Mouse (Mus musculus) layer of hippocampus, postnatal 14 days (tissue): ENCODE measurements around the gene Myoc. TPM values are rescaled to one million over a fixed set of nuclear protein-coding genes. Genes with fewer than 3 reads are reported as not detected.
"Not testable (repeated sequence)": the region's sequence is repeated elsewhere in the genome, so short reads cannot be mapped to it uniquely, and the experiment has no call there.

ENCODE experiments used
- DNase-seq, 2 experiments: peaks; one replicate each; pipeline ENCODE4 v3.0.0; 2021 to 2022; ENCODE audit warnings: low spot score in 2 of 2, mixed read lengths in 1 of 2
- long read RNA-seq, 2 experiments: library from polyadenylated mRNA; stranded (forward); transcript quantifications; one replicate each; pipeline ENCODE4 v2.0.0; 2021
- total RNA-seq, 2 experiments: library from RNA; stranded (reverse); gene quantifications; 2 replicates each; pipeline ENCODE4 v1.2.3; 2021

The Myoc gene
- 1 to 10 TPM; 7.8 to 9.7 TPM for total RNA-seq
- long read RNA-seq, experiment 1, transcript Myoc-201 (3 exons, 2,074 nt), result major isoform, 11 of 13 reads
- long read RNA-seq, experiment 1, partial matches to known transcripts, result 0 of 13 reads
- long read RNA-seq, experiment 1, other reads (novel, unspliced or antisense), result 2 of 13 reads
- long read RNA-seq, experiment 2, transcript Myoc-201 (3 exons, 2,074 nt), result major isoform, 10 of 10 reads
- long read RNA-seq, experiment 2, partial matches to known transcripts, result 0 of 10 reads
- long read RNA-seq, experiment 2, other reads (novel, unspliced or antisense), result 0 of 10 reads

GRCm38 (mm10) chr1:162639051-162639750 lies at the start of gene Myoc:
TSS of gene Myoc (plus strand) at chr1:162639155.
- no peak for DNase-seq

- peak in 1 of 2 experiments; percentile 24 for DNase-seq
Observed at GRCm38 (mm10) chr1:162589443-162589842, 49.5 kb upstream of the Myoc start.

- DNase-seq, result no peak
Observed at GRCm38 (mm10) chr1:162590415-162590997, 48.4 kb upstream of the Myoc start.

DNA sequence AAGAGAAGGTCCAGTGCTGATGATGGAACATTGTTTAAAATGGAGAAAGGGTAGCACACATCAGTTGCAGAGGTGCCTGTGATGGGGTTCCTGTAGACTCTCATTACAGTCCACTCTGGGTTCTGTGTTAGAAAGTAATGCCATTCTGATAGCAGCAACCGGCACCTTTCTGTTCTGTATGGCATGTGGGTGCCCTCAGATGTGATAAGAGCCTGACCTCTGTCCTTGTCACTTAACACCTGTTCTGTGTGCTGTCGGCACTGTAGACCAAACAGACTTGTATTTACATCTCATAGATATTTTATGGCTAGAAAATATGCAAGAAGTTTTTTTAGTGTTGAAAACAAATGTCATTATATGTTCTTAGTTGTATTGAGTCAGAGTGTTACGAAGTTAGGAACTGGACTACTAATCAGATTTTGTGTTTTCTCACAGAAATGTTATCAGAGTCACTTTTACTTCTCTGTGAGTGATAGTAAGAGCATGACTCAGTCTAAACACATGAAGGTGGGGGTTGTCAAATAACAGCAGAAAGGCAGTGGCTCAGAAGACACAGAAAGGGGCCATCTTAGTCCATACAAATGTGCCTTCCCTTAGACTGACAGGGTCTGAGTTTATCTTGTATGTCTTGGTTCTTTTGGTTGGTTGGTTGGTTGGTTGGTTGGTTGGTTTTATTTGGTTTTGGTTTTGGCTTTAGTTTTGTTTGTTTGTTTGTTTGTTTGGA lies 41.4 kb upstream of the Myoc start:
- DNase-seq, result no peak

GRCm38 (mm10) chr1:162599617-162600016 lies 39.3 kb upstream of the Myoc start:
- DNase-seq, result no peak

DNA sequence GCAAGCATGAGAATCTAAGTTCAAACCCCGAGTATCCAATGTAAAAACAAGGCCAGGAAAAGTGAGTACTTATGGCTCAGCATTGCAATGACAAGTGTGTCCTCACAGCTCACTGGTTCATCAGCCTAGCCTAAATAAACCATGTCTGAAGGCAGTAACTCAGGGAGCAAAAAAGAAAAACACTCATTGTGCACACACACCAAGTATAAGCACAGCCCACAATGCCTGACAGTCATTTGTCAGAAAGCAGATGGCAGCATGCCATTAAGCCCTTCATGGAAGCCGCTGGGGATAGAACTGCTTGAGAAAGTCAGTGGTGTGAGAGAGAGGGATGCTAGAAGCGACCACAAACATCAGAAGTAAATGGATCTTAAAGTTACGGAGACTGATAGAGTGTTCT lies 37.7 kb upstream of the Myoc start:
- DNase-seq, result no peak

DNA sequence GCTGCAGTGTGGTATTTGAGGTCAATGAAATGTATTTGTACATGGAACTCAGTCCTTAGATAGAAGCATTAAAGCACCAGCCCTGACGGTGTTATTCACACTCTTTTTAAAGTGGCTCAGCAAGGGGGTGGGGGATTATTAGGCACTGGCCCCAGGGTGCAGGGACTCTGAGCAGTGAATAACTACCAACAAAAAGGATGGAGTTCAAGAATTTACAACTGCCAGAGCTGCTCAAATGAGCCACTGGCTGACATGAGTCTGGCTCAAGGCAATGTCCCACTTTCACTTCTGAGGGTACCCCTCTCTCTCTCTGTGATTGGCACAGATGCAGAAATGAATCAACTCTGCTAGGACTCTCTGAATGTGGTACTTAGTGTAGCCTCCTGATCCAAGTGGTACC lies 30.8 kb upstream of the Myoc start:
- DNase-seq, result no peak

- no peak for DNase-seq
Observed at GRCm38 (mm10) chr1:162609633-162610250, 29.2 kb upstream of the Myoc start.

DNA sequence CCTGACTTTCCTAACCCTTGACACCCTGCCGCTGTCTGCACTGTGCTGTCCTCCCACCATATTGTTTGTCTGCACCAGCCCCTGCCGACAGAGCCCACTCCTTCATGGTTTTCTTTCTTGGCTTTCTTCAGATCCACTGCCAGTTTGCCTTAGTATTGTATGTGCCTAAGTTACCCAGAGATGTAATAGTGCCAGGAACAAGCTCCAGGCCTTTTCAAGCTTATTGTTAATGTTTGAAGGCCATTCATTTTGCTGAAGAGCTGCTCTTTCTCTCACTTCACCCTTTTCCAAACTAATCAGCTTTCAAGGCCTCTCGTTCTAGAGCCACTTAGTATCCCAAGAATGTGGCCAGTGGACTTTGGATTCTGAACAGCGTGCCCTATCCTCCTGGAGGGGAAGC lies 27.8 kb upstream of the Myoc start:
- DNase-seq, result peak in 1 of 2 experiments; percentile 31

DNA sequence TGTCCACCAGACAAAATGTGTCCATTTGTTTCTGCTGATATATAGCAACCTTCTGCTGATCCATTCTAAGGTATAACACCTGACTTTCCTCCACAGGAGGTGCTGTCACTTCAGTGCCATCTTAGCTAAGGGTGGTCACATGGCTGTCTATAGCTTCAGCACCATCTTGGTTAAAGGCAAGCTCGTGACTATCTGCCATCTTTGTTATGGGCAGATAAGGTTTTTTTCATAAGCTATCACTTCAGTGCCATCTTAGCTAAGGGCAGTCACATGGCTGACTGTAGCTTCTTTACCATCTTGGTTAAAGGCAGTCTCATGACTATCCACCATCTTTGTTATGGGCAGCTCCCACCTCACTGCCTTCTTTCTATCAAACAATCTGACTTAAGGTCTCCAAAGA lies 23.4 kb upstream of the Myoc start:
- peak in 1 of 2 experiments; percentile 55 for DNase-seq

GRCm38 (mm10) chr1:162620487-162620886 lies 18.5 kb upstream of the Myoc start:
- no peak for DNase-seq

- DNase-seq, result no peak
Observed at GRCm38 (mm10) chr1:162623895-162624294, 15.1 kb upstream of the Myoc start.

DNA sequence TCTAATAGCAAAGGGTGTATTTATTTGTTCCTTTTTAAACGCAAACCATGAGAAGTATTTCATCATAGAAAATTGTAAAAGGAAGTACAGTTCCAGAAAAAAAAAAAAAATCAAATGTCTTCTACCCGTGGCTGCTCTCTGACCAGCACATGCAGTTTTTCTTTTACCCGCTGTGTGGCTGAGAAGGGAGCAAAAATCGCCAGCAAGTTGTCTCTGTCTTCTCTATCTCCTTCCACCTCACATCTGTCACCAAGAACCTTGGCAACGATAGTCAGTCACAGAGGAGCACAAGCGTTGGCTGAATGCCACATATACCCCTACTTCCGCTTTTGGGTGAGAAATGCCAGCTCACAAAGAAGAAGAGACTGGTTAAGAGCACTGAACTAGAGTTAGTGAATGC lies 13.7 kb upstream of the Myoc start:
- peak in 1 of 2 experiments; percentile 14 for DNase-seq

- DNase-seq, result not testable (repeated sequence)
Observed at GRCm38 (mm10) chr1:162627821-162628220, 11.1 kb upstream of the Myoc start.

DNA sequence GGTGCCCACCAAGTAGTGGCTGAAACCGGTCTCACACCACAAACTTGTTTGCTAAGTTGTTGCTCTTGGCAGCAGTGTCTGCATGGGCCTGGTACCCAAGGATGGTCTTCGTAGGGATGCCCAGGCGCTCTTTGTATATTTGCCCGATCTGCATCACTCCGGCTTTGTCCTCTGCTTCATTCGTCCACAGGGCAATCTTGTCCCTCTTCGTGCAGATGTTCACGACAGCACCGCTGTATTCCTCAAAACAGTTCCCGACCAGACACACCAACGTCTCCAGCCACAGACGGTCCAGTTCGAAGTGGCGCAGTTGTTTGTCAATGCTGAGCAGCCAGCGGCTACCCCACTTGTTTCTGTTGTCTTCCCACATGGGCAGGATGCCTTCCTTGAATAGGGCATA lies 10.6 kb upstream of the Myoc start:
- not testable (repeated sequence) for DNase-seq

DNA sequence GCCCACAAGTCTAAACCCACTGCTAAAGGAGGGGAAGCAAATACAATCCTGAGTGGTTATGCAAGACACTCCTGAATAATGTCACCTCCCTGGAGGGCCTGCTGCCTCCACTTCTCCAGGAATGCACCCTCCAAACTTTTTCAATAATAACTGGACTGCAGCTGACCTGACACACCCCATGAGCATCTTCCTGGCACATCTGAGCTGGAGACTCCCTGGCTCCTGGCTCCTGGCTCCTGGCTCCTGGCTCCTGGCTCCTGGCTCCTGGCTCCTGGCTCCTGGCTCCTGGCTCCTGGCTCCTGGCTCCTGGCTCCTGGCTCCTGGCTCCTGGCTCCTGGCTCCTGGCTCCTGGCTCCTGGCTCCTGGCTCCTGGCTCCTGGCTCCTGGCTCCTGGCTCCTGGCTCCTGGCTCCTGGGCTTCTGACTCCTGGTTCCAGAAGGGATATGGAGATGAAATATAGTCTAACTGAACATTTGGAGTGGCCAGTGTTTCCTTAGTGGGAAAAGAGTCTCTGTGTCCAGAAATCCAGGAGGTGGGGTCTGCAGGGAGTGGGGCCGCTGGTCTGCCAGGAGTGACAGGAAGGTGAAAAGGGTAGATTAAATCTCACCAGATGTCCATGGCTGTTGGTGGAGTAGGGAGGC lies 3.5 kb upstream of the Myoc start:
- DNase-seq, result peak in 1 of 2 experiments; percentile 22

DNA sequence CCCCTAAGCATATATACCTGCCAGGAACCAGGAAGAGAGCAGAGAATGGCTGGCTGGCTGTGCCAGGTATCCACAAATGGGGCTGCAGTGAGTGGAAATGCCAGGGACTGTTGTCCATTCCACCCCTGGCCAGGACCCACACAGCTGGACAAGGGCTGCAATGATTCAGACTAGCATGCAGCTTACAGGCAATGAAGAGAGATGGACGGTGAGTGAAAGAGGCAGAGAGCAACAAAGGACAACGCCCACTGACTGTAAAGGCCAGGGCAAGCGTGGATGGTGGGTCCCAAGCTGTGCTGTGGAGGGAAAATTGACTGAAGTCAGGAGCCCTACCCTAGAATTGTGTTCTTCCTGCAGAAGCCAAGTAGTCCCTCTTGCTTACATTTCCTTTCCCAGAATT lies 2.4 kb upstream of the Myoc start:
- no peak for DNase-seq

DNA sequence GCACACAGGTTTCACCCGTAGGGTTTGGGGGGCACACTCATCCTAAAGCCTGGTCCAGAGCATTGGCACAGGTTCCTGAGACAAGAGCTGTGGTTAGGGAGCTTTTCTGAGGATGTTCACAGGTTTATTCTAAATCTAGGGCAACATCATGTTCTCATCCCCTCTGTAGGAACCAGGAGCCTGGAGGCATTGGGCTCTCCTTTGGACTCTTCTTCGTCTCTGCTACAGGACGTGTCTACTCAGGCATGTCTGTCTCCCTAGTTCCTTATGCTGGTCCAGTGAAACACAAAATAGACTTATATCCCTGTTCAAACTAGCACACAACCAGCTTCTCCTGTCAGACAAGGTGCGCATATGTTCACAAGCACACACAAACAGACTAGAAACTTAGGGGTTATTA lies 420 bp upstream of the Myoc start:
- no peak for DNase-seq

DNA sequence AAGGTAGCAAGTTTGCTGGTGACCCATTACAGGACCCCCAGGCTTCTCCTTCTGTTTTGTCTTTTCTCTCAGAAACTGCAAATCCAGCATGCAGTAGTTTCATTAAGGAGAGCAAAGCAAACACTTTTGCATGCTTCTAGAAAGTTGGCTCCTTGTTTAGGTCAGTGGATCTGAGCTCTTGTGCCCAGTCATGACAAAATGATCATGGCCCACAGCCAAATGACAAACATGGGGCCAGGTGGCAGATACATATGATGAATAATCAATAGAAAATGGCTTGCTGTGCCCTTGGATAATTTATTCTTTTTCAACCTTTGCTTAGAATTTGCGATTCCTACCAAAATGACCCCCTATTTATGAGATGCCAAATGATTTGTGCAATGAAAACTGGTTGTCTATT lies 906 bp downstream of the Myoc start:
- DNase-seq, result no peak

DNA sequence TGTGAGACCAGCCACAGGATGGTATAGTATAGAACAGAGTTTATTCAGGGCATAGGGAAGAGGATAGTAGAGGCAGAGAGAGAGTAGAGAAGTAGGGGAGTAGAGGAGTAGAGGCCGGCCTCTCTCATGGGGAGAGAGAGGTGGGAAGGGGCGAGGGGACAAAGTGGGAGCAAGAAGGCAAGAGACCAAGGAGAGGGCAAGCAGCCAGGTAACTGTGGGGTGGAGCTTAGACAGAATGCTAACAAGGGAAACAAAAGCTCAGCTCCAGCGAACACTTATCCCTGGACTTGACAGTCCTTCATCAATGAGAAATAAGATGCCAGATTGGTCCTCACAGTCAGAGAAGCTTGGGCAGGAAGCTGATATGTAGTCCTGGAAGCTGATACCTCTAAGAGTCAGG lies 3.6 kb downstream of the Myoc start:
- DNase-seq, result no peak

DNA sequence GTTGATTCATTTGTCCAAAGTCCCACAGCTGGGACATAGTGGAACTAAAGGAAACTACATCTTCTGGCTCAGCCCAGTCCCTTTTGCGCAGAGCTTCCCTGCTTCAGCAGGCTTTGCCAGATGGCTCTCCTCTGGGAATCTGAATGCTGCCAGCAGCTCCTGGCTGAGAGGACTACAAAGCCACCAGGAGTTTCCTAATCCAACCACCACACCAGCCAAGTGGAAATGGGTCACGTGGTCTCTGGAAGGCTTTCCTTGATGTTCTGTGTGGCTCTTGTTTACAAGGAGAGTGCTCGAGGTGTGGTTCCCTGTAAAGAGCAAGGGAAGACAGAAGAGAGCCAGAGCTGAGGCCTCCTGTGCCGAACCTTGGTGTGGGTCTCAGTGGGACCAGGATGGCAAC lies 4.8 kb downstream of the Myoc start:
- peak; percentile 57 to 90 for DNase-seq
